Mouse (Mus musculus): ENCODE measurements around the gene Meaf6. TPM values are rescaled to one million over a fixed set of nuclear protein-coding genes. Genes with fewer than 3 reads are reported as not detected.

The Meaf6 gene
- total RNA-seq, 2 experiments from 2014 or later: 150 to 165 TPM

DNA sequence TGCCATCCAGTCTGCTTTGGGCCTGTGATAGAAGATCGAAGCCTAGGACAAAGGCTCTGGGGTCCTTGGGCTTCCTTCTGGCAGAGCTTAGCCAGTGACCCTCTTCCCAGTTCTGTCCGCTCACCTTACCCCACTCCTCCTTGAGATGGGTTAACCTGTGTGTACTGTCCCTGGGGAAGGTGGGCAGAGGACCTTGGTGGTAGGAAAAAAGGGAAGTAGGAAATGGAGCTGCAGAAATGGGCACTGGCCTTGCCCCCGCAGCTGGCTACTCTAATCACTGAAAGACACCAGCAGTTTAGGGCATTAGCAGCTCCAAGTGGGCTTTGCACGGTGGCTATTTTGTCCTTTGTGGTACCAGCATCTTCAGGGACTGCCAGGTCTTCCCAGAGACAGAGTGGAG lies 30.1 kb downstream of the Meaf6 start:
- intact Hi-C loops (cut with DNase I): no loop called here
- no peak for DNase-seq

DNA sequence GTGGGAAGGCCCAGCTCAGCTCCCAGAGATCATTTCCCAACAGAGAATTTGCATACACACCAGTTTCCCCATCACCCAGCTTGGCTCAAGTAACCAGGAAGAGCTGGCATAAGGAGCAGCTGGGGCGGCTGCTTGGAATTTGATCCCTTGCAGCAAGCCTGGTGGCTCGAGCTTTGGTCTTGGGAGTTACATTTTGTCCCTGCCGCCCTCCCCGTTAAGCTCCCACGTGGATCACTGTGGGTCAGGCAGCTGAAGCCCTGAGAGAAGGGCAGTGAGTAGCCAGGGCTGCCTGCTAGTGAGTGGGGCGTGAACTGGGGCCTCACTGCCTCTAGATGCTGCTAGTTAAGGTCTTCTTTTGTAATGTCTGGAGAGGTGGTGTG lies 30.8 kb downstream of the Meaf6 start:
- peak; percentile 50 for DNase-seq
- intact Hi-C loops (cut with DNase I): no loop called here

DNA sequence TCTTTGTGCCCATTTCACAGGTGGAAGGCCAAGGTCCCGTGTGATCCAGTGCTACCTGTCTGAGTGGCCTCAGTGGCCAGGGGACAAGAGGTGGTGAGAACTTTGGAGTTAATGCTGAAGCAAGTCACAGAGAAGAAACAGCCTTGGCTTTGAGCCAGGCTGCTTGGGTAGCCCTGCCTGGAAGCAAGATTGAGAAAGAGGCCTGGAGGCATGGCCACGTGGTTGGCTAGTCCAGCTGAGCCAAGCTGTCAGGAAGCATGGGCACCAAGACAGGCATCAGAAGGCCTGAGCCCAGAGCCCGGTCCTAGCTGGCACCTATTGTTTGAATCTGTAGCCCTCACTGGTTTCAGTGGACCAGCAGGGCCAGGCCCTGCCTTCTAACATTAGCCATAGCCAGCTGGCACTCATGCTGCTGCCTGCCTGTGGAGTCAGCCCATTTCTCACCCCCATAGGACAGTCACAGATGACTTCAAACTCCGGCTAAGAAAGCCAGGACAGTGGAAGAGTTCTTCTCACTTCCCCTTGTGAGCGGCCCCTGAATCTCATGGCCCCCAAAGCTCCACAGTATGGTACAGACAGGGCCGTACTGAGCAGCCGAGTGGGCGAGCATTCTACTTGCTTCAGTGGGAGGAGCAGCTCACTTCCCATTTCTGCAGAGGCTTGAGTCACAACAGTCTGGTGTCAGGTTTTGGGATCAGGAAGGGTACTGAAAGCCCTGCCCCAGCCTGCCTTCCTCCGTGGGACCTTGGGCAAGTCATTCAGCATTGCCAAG lies 31.3 kb downstream of the Meaf6 start:
- intact Hi-C loops (cut with DNase I): no loop called here
- DNase-seq: peak; percentile 84

DNA sequence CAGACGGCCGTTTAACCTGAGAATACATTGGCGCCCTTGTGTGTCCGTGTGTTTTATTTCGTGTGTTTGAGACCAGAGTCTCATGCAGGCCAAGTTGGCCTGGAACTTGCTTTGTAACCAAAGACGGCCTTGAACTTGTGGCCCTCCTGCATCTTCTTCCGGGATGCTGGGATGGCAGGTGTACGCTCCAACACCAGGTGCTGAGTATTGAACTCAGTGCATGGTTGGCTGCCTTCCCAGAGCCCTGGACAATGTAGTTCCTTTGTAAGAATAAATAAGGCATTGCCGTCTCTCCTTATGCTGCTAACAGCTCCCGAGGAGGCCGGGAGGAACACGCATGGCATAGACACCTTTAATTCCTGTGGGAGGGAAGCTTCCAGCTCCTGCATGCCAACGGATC lies 32.0 kb downstream of the Meaf6 start:
- peak; percentile 34 for DNase-seq
- intact Hi-C loops (cut with DNase I): no loop called here

DNA sequence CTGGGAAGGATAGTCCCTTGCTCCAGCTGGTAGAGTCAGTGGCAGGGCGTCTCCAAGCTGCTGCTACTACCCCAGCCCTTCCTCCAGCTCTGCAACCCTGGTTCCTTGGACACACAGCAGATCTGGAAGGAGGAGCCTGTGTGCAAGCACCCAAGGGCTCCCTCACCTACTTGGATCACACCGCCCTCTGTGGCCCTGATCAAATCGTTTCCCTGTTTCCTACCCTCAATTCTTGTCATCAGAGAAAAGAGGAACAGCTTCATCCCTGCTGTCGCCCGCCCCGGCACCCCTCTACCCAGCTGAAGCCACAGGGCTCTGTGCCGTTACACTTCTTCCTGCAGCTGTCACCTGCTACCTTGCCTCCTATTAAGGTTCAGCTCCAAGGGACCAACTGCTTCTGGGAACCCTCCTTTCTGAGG lies 33.0 kb downstream of the Meaf6 start:
- intact Hi-C loops (cut with DNase I): no loop called here
- no peak for DNase-seq

DNA sequence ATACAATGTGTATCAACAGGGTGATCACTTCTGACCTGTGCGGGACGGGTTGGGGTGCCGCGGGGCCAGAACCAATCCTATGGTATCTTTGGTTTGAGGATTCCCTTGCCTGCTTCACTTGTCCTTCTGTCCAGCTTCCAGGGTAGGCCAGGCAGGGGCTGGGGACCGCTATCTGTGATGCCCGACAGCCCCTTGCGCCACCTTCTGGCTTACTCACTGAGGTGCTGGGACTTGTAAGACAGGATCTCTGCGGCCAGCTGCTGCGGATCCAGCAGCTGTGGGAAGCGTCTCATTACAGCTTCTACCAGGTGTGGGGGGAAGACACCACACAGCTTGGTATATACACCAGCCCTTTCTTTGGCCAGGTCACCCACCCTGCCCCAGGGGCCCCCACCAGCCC lies 34.1 kb downstream of the Meaf6 start:
- DNase-seq: peak; percentile 36
- intact Hi-C loops (cut with DNase I): no loop called here

DNA sequence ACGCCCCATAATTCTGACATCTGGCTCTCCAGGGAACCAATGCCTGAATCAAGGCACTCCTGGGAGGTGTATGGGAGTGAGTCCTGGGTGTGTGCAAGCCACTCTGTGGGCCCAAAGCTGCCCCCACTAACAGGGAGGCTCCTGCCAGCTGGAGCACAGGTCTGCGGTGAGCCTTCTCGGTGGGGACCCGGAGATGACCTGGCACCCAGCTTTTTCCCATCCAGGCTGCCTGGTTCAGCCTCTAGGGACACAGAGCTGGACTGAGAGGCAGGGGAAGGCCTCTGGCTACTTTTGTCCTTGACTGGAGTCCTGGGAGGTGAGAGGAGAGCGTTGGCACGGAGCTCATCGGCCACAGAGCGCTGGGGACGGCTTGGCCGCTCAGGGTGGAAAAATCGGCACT lies 34.8 kb downstream of the Meaf6 start:
- intact Hi-C loops (cut with DNase I): no loop called here
- DNase-seq: no peak

DNA sequence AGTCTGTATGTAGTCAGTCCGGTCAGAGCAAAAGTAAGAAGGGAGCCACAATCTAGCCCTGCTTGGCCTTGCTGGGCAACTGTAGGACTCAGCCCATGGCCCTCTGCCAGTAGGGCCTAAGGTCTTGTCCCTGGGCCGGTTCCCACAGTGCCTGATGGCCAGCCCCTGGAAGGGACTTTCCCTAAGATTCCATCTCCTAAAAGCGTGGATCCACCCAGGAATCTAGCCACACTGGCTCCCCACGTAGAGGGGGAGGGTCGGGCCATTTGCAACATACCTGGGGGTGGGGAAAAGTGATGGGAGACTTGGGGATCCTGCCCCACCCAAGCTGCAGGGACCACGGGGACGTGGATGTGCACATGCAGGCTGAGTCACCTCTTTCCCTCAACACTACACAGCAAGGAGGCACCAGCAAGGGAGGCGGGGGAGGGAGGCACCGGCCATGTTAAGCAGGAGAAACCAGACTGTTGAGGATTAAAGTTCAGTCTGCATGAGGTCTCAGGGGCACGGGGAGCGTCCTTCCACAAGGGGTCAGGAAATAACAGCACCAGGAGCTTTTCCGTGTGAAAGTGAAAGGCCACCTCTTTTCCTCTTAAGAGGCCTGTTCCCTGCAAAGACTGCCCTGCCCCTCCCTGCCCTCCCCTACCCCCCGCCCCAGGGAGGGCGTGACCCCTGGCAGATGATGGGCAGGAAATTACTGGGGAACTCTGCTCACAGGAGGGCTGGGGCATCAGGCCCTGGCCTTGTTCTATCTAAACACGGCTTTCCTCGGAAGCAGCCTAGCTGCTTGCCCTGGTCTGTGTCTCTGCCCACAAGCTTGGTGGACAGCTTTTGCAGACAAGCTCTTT lies 37.7 kb downstream of the Meaf6 start:
- intact Hi-C loops (cut with DNase I): no loop called here
- DNase-seq: no peak

DNA sequence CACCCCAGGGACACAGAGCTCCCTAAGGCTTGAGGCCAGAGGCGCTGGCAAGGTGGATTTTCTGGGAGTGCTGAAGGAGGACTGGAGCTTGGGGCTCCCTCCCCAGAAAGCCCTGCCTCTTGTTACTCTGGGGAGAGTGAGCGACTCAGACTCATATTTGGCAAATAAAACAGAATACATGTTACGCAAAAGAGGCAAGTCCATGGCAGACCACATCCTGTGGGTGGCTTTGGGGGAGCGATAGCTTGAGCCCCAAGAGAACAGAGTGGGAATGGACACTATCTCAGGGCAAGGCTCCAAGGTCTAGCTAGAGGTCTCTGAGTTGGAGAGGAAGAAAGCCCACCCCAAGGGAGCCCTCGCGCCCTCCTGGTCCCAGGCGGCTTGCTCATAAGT lies 38.3 kb downstream of the Meaf6 start:
- DNase-seq: no peak
- intact Hi-C loops (cut with DNase I): no loop called here

DNA sequence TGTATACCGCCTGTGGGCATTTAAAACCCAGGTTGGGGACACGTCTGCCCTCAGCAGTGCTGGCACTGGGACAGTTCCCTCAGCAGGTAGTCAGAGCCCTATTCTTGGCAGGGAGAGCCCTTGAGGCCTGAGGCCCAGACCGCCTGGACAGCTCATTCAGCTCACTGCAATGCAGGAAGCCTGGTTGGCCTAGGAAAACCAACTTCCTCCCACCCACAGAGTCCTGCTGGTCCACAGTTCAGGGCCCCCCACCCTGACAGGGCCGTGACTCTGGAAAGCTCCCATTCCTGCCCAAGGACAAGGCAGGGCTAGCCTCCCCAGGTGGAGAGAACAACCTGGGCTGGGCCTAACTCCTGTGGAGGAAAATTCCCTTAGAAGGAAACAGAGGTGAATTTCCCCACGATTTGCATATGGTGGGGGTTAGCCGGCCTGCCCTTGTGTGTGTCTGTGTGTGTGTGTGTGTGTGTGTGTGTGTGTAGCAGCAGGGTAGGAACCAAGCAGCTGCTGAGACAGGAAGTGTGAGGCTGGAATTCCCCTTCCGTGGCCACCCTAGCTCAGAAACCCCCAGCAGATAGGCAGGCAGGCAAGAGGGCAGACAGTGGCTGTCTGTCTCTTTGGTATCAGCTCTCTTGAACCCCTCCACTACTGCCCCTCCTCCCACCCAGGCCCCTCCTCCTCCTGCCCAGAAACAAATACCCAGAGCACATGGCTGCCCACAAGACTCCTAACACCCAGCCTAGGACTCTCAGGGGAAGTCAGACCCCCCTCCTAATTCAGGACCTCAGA lies 39.7 kb downstream of the Meaf6 start:
- DNase-seq: no peak
- intact Hi-C loops (cut with DNase I): no loop called here

DNA sequence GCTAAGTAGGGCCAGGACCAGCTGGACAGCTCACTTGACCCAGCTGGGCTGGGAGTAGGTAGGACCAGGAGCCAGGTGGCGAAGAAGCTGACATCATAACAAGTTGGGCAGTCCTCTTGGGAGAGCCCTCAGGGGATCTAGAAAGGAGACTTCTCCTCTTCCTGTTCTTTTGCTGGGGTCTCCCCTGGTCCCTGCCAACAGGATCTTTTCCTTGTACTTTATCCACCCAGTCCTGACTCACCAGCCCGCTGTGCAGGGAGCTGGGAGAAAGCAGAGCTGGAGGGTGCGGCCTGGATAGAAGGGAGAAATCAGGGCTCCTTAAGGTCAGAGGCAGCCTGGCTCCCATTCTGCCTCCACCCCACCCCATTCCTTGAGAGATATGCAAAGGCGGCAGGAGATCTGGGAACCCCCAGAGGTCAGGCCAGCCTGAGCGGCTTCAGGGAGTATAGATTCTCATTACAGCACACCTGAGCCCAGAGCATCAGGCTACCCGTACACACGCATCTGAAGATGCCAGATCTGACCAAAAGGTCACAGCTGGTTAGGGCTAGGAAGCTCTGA lies 40.5 kb downstream of the Meaf6 start:
- DNase-seq: no peak
- intact Hi-C loops (cut with DNase I): no loop called here

DNA sequence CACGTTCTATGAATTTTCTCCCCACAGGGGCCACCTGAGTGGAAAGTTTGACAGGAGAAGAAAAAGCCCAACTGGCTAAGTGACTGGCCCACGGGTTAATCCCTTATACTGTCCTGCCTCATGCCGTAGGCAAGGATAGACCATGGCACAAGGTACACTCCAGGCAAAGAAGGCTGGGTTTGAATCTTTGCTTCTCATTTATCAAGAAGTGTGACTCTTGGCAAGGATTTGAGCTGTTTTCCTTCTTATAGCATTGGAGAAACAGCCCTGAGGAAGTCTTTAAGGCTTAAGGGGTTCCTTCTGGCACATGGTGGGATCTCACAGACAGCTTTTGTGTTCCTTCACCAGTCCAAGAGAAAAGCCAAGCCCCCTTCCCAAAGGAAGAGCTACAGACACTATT lies 41.3 kb downstream of the Meaf6 start:
- DNase-seq: no peak
- intact Hi-C loops (cut with DNase I): no loop called here

DNA sequence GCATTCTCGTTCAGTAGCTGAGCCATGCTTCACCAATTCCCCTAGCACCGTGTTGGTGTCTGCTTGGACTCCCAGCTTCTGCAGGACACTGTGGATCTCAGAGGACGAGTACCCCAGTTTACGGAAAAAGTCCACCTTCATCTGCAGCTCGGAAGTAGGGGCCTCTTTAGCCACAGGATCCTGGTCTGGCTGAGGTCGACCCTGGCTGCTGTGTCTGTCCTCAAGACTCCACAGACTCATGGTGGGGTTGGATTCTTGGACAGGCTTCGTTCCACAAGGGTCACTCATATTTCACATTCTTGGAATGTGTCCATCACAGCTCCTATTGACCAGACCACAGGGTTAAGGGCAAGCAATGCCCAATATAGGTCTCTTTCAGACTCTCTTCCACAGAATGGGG lies 41.8 kb downstream of the Meaf6 start:
- intact Hi-C loops (cut with DNase I): no loop called here
- DNase-seq: no peak

DNA sequence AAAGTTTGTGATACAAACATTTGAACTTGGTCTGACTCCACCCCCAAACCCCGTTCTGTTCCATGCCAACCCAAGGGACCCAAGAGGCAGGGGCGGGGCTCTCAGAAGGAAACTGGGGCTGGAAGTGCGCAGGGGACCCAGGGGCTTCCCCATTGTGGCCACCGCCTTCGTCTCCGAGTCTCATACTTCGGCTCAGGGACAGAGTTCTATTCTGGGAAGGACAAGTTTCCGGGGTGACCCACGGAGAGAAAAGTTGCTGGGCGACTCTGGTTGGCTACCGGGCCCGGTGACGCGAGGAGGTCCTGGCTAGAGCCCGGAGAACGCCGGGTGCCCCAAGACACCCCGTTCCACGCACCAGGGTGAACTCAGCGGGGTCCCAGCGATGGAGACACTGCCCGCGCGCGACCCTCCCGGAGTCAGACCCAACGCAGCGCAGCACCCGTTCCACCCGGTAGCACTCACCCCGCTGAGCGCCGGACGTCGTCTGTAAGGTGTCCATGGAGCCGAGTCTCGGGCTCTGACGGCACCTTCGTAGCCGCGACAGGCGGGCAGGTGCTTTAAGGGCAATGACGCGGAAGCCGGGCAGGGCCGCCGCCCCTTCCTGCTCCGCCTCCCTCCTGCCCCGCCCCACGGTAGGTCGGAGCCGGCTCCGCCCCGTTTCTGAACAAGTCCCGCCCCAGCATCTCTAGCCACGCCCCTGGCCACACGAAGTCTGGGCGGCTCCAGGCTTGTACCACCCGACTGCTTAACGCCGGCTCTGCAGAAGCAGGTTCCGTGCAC lies 42.6 kb downstream of the Meaf6 start, which contains the start of gene Zc3h12a:
TSS of gene Zc3h12a (minus strand) at position 536 of the 780 bp plus-strand sequence.
- DNase-seq: peak; percentile 79
- intact Hi-C loops (cut with DNase I): no loop called here

DNA sequence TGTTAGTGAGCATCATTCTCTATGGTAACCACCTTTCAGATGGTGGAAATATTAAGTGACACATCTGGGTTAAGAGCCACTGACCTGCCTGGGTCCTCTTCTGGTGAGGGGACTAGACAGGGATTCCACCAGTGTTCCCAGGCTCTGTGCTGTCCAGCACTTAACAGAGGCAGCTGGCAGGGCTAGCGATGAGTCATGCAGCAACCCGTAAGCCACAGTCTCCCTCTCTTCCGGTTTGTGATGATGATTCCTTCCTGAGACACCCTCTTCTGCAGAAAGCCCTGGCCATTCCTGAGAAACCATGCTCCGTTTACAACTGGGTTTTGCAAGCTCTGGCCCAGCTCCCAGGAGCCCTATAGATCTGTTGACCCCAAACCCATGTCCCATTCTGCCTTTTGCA lies 46.6 kb downstream of the Meaf6 start:
- no peak for DNase-seq
- intact Hi-C loops (cut with DNase I): no loop called here

DNA sequence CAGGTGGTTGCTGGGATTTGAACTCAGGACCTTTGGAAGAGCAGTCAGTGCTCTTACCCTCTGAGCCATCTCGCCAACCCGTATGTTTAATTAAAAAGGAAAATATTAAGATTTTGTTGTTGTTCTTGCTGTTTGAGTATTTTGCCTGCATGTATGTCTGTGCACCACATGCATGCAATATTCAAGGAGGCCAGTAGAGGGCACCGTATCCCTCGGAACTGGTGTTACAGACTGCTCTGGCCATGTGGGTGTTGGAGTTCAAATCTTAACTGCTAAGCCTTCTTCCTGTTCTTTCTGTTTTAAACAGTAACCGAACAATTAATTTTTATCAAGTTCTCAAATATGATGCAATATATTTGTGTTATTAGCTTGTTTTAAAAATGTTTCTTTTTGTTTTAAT lies 47.5 kb downstream of the Meaf6 start:
- intact Hi-C loops (cut with DNase I): no loop called here
- DNase-seq: peak; percentile 86

DNA sequence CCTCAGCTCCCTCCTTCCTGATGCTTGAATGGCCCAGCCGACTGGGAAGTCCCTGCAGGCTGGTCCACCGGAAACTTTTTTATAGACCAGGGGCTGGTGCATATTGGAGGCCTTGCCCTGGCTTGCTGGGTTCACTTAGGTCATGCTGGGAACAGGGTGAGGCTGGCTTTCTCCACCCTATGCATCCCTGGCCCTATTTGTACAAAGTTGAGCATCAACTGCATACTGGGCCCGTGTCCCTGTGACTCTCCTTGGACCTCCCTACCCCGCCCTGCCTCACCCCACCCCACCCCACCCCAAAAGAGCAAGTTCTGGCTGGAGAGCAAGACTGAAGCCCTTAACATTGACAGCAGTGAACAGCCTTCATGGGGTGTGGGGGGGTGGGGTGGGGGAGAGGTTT lies 49.3 kb downstream of the Meaf6 start:
- intact Hi-C loops (cut with DNase I): no loop called here
- no peak for DNase-seq

DNA sequence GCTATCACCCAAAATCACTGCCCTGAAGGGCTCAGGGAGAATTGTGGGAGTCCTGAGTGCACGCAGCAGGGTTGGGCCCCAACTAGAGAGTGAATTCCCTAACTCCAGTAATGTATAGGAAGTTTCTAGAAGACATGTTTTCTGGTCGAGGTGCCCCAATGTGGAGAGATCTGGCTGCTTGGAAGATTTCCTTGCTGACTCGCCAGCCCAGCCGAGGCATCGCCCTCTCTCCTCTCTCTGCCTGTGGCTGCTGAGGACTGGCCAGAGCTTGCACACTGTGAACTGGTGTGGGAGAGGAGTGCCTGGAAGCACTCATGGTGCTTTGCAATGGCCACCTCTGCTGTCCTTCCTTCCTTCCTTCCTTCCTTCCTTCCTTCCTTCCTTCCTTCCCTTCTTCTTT lies 49.7 kb downstream of the Meaf6 start:
- intact Hi-C loops (cut with DNase I): no loop called here

DNA sequence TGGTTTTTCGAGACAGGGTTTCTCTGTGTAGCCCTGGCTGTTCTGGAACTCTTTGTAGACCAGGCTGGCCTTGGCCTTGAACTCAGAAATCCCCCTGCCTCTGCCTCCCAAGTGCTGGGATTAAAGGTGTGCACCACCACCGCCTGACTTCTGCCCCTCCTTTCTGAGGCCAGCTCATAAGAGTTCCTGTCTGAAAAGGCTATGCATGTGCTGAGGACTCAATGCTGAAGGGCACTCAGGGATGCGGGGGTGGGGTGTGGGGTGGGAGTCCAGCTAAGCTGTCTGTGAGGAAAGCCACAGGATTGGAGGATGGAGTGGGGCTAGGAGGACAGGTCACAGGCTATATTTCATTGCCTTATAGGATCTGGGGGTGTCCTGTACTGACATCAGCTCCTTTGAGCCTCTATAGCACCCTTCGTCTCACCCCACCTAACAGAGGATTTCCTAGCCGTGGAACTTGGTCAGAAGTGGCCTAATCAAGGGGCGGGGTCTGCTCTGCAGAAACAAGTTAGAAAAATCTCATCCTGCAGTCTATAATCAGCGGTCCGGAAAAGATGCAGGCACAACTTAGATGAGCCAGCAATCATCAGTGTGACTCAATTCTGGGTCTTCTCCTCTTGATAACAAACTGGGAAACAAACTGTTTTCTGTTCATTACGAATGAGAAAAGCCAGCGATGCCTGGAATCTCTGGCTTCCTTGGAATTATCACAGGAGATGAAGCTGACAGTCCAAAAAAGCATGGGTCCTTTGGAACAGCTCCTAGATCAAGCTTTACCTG lies 50.3 kb downstream of the Meaf6 start:
- intact Hi-C loops (cut with DNase I): no loop called here
- no peak for DNase-seq

More for the DNA sequence above, 49.7 kb downstream of the Meaf6 start:
- no peak for DNase-seq
